Mouse (Mus musculus): ENCODE data around the gene Ccdc88b.

DNA sequence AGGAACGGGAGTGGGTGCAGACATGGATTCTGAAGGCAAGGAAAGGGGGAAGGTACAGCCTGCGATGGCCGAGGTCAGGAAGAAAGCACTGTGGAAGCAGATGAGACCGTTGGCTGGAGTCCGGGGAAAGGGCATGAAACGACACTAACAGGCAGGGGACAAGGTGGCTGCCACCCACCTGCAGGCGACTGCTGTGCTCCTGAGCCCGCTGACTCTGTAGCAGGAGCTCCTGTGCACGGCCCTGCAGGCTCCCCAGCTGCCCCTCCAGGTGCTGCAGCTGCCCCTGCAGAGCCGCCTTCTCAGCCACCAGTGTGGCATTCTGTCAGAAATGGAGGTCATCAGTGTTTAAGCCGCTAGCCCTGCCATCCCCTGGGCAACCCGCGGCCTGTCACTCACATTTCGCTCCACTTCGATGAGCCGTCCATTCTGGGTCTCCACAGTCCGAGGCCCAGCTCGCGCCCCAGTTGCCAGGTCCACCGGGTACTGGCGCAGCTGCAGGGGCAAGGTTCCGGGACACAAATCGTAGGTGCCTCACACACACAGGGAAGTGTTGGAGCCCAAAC lies 8.4 kb downstream of the Ccdc88b start:
- TF ChIP-seq CTCF (IDR thresholded peaks at IDR 0.05; ENCODE audit: borderline replicate concordance, insufficient read depth, low read depth, low read length) = no peak
- no peak for TF ChIP-seq POLR2A (IDR thresholded peaks at IDR 0.05; ENCODE audit: borderline replicate concordance, insufficient read depth, low read length)
